Mouse (Mus musculus) gastrocnemius, postnatal 36 days (tissue): ENCODE measurements around the gene Cd4. TPM values are rescaled to one million over a fixed set of nuclear protein-coding genes. Genes with fewer than 3 reads are reported as not detected.

Experiments used
- DNase-seq, 2 experiments: peaks; one replicate each; pipeline ENCODE4 v3.0.0; 2022
- intact Hi-C: fragments of 180-260 bp; cut with DNase I; formaldehyde crosslinking; loops from one replicate; pipeline ENCODE4 v1.15.1; 2025
- total RNA-seq, 2 experiments: library from RNA; stranded (reverse); gene quantifications; 2 replicates each; pipeline ENCODE4 v1.2.3; 2021

Cd4 gene
- total RNA-seq, 2 experiments from 2014 or later = 2.8 TPM; not detected in 1

- intact Hi-C loops = loop anchor here (1.0 to 5.0 kb wide), 2 partner anchors 13 to 60 kb away; partner anchors contain the start of gene P3h3
- DNase-seq = peak; percentile 88 to 89
Observed at GRCm38 (mm10) chr6:124916695-124917517, 28.9 kb upstream of the Cd4 start.

- no peak for DNase-seq
- intact Hi-C loops = loop anchor here (5.0 kb wide), 1 partner anchor 59 kb away; the partner anchor contains the start of gene P3h3
Observed at GRCm38 (mm10) chr6:124915942-124916694, 28.1 kb upstream of the Cd4 start.

- intact Hi-C loops = loop anchor here (5.0 kb wide), 1 partner anchor 58 kb away; the partner anchor contains the start of gene P3h3
- no peak for DNase-seq
Observed at GRCm38 (mm10) chr6:124915160-124915941, 27.3 kb upstream of the Cd4 start.

- DNase-seq = no peak
- intact Hi-C loops = no loop called here
Observed at GRCm38 (mm10) chr6:124914511-124914910, 26.5 kb upstream of the Cd4 start.

- DNase-seq = no peak
- intact Hi-C loops = no loop called here
Observed at GRCm38 (mm10) chr6:124913721-124914285, 25.8 kb upstream of the Cd4 start.

GRCm38 (mm10) chr6:124913214-124913613 is 25.2 kb upstream of the Cd4 start:
- DNase-seq = no peak
- intact Hi-C loops = no loop called here

GRCm38 (mm10) chr6:124911533-124912218 is 23.7 kb upstream of the Cd4 start, which contains the start of gene Lag3:
TSS of gene Lag3 (minus strand) at chr6:124911705.
- no peak for DNase-seq
- intact Hi-C loops = no loop called here

- no peak for DNase-seq
- intact Hi-C loops = no loop called here
Observed at GRCm38 (mm10) chr6:124910032-124910431, 22.0 kb upstream of the Cd4 start.

- intact Hi-C loops = no loop called here
- DNase-seq = no peak
Observed at GRCm38 (mm10) chr6:124907767-124908166, 19.7 kb upstream of the Cd4 start.

- no peak for DNase-seq
- intact Hi-C loops = loop anchor here (1.0 to 5.0 kb wide), 5 partner anchors 25 to 177 kb away; partner anchors contain the start of genes P3h3 and Zfp384
Observed at GRCm38 (mm10) chr6:124904991-124905860, 17.2 kb upstream of the Cd4 start.

- peak in 1 of 2 experiments; percentile 39 for DNase-seq
- intact Hi-C loops = loop anchor here (1.0 to 5.0 kb wide), 5 partner anchors 26 to 178 kb away; partner anchors contain the start of genes P3h3 and Zfp384
Observed at GRCm38 (mm10) chr6:124904161-124904981, 16.4 kb upstream of the Cd4 start.

GRCm38 (mm10) chr6:124903580-124904151 is 15.6 kb upstream of the Cd4 start:
- intact Hi-C loops = loop anchor here (1.0 to 5.0 kb wide), 6 partner anchors 27 to 179 kb away; partner anchors contain the start of genes Cops7a, P3h3 and Zfp384
- DNase-seq = peak; percentile 95 to 96

GRCm38 (mm10) chr6:124901851-124902250 is 13.8 kb upstream of the Cd4 start:
- intact Hi-C loops = loop anchor here (2.0 to 5.0 kb wide), 5 partner anchors 45 to 180 kb away; partner anchors contain the start of genes Cops7a, P3h3 and Zfp384
- DNase-seq = no peak

GRCm38 (mm10) chr6:124900801-124901480 is 12.9 kb upstream of the Cd4 start:
- intact Hi-C loops = loop anchor here (5.0 kb wide), 4 partner anchors 44 to 181 kb away; partner anchors contain the start of genes P3h3 and Zfp384
- DNase-seq = no peak

GRCm38 (mm10) chr6:124900056-124900800 is 12.2 kb upstream of the Cd4 start:
- intact Hi-C loops = loop anchor here (5.0 kb wide), 4 partner anchors 43 to 182 kb away; partner anchors contain the start of genes P3h3 and Zfp384
- no peak for DNase-seq
